18 mouse cellular contexts compared by ENCODE assay signal in genomic region chr10:4944725-4945124, GRCm38 (mm10).
"Had no signal": no experiment of that assay in that cellular context is flagged by ENCODE, and none has a peak within 500 bp of the region (broad histone marks: within the 10 kb centered on the region; RNA-seq: fewer than 3 reads in every experiment).

No protein-coding gene starts in this region.

- H3K27me3 ChIP-seq: midbrain, embryonic 12.5 days; neural tube, embryonic 13.5 days; neural tube, embryonic 15.5 days had no signal

- H3K4me1 ChIP-seq: midbrain, embryonic 10.5 days; midbrain, embryonic 12.5 days; neural tube, embryonic 13.5 days; neural tube, embryonic 15.5 days had no signal

- DNase-seq: lung, adult 18-20 months; lung, embryonic 14.5 days; lung, postnatal 10 days; lung, postnatal 4 days; midbrain, embryonic 14.5 days; retina, postnatal 1 day; right cerebral cortex, adult 18-20 months; right cerebral cortex, postnatal 25 days; right cerebral cortex, postnatal 4 days; spleen, adult 18-20 months; thymus, adult 18-20 months; thymus, postnatal 14 days; thymus, postnatal 36 days had no signal

- H3K27ac ChIP-seq: midbrain, embryonic 10.5 days; midbrain, embryonic 12.5 days; neural tube, embryonic 13.5 days; neural tube, embryonic 15.5 days had no signal

- H3K9ac ChIP-seq: lung, embryonic 14.5 days; midbrain, embryonic 12.5 days; neural tube, embryonic 13.5 days; neural tube, embryonic 15.5 days had no signal

- H3K36me3 ChIP-seq: midbrain, embryonic 10.5 days; midbrain, embryonic 12.5 days; neural tube, embryonic 13.5 days; neural tube, embryonic 15.5 days had no signal

- H3K4me3 ChIP-seq: midbrain, embryonic 10.5 days; midbrain, embryonic 12.5 days; myocyte; neural tube, embryonic 13.5 days; neural tube, embryonic 15.5 days had no signal
